Mouse (Mus musculus) spleen, adult 2 months (tissue): ENCODE data around the gene Mrpl16.

Experiments
- CTCF ChIP-seq: fragments of 200-500 bp; IDR thresholded peaks from 2 replicates; pipeline ENCODE4 v1.5.1; 2011; ENCODE audit warnings: mild to moderate bottlenecking, inconsistent platforms; ENCODE audit not compliant: insufficient read depth, insufficient read length, insufficient replicate concordance; ENCODE audit errors: extremely low read depth
- POLR2A ChIP-seq: fragments of 200-500 bp; IDR thresholded peaks from 2 replicates; pipeline ENCODE4 v1.6.1; 2011; ENCODE audit warnings: low read depth, low read length, inconsistent platforms

- no peak for TF ChIP-seq CTCF
- no peak for TF ChIP-seq POLR2A
Measured at GRCm38 (mm10) chr19:11807251-11807650, 37.1 kb downstream of the Mrpl16 start.
